Mouse (Mus musculus) naive thymus-derived CD4-positive, alpha-beta T cell, adult 2 months (primary cell): Measurements from ENCODE around the gene Smad3.

ENCODE experiments used
- DNase-seq: peaks from one replicate; pipeline ENCODE4 v3.0.0-alpha.2; 2011; ENCODE audit warnings: low read depth

Smad3 gene

DNA sequence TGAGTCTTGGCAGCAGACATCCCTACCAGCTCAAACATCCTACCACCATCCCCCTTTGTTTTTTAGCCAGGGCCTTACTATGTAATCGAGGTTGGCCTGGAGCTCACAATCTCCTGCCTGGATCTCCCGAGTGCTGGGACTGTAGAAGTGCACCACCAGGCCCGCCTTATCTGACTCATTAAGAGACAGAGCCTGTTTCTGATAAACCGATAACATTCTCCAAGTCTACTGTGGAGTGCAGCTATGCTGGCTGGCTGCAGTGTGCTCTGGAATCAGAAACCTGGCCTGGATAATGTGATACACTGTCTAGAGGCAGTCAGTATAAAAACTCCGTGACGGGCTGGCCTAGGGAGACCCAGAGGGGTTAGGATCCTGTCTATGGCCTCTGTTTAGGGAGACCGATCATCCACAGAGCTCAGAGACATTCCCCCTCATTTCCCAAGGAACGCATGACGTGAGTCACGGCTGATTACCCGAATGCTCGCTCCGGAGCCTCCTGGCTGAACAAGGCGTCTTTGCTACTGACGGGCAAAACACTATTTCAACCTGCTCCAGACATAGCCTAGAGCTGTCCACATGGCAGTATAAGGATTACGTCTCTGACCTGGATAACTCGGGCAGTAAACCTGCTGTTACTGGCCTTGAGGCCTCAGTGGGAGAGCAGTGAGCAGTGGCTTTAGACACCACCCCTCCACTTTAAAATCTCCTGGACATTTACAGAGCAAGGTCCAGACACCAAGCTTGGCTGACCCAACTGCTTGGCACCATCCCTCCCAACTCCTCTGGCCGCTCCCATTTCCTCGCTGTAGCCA lies 11.8 kb downstream of the Smad3 start:
- DNase-seq: no peak

DNA sequence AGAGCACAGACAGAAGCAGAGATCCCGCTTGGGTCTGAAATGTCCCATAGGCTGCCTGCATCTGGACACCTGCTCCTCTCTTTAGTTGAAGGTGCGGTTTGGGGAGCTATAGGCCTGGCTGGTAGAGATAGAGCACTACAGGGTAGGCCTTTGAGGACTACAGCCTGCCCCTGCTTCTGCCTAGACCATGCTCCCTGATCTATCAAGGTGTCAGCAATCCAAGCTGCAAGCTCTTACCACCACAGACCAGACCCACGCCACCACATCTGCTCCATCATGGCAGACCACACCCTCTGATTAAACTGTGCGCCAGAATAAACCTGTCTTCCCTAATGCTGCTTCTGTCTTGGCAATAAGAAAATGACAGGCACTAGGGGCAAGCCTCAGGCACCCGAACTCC lies 13.2 kb downstream of the Smad3 start:
- no peak for DNase-seq

DNA sequence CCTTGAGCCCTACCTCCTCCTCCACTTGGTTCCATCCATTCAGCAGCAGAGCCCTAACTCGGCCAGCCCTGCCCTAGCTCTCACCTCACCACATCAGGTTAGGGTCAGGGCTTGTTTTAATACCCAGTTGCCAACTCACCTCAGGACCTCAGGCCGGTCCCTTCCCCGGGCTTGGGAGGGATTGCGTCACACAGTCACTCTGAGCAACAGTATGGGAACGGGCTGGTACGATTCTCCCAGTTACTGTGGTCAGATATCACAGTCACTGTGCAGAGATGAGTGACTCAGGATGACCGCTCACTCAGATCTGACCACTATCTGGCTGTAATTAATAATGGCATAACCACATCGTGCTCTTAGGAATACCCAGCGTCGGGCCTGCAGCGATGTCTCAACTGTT lies 14.0 kb downstream of the Smad3 start:
- DNase-seq: no peak

DNA sequence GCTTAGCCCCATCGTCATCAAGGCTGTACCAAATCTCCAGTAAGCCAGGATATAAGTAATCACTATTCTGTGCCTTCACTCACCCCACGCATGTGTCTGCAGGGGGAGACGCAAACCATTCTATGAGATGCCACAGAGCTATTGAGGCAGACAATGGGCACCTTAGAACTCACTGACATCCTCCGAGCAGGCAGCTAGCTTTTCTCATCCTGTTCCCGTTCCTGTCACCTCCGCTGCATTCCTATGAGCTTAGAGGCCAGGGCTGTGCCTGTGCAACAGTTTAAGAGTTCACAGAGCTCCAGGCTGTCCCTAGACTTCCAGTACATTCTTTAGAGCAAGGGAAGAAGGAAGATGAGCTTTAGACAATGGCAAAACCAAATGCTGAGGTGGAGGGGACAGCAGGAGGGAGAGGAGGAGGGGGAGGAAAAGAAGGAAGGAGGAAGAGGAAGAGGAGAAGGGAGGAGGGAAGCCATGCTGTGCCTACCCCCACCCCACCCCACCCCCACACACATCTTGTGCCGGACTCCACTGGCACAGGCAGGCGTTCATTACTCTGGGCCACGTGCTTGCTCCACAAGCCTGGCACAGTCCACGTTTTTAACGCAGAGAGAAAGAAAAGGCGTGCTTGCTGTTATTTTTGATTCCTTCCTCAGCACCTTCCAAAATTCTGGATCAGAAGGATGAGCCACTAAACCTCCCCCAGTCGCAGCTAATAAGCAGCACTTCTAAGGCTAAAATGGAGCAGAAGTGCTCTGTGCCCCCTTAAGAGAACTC lies 14.7 kb downstream of the Smad3 start:
- DNase-seq: no peak

DNA sequence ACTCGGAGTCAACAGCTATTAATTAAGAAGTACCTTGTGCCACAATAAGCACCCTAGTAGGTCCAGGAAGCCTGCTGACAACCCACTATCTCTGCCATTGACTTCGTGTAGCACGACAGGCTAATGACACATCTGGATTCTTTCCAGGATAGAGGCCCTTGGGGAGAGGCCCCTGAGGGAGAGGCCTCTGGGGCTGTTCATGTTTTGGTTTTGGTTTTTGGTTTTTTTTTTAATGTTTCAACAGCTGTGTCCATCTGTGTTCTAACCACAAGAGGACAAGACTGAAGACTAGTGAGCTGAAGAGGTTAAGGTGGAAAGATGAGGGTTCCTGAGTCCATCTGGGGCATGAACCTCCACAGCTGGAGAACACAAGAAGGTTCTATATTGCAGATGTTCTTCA lies 15.5 kb downstream of the Smad3 start:
- no peak for DNase-seq

DNA sequence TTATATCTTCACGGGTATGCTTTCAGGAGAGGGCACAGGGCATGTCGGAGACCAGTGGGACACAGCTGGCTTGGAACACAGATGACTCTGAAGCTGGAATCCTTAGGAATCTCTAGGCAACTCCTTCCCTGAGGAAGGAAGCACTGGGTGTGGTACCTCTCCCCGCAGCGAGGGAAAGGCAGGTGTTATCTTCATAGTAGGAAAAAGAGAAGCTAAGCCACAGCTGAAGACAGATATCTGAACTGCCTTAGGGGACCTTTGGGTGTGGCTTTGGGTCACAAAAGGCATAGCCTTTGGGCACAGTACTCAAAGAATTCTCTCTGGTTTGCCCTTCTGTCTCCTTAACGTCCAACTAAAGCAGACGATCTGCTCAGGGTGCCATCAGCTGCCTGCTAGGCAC lies 16.0 kb downstream of the Smad3 start:
- no peak for DNase-seq

DNA sequence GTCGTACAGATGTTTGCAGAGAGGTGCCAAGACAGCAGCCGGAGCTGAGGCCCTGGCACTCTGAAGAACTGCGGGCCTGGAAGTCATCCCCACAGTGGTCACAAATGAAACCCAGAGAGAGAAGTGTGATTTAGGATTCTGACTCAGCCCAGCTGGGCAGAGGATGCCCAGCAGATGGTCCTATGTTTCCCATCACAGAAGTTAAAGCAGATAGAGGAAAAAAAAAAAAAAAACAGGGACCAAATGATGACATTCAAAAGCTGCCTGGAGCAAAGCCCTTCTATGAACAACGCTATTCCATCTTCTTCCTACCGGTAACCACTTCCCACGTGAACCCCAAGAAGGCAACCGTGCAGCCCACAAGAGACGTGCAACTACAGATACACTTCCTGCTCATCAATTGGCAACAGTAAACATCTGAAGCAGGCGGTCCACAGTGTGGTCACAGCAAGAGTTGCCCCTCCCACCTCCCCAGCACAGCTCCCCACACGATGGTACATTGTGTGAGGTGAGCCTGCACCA lies 17.4 kb downstream of the Smad3 start:
- DNase-seq: peak; percentile 87

DNA sequence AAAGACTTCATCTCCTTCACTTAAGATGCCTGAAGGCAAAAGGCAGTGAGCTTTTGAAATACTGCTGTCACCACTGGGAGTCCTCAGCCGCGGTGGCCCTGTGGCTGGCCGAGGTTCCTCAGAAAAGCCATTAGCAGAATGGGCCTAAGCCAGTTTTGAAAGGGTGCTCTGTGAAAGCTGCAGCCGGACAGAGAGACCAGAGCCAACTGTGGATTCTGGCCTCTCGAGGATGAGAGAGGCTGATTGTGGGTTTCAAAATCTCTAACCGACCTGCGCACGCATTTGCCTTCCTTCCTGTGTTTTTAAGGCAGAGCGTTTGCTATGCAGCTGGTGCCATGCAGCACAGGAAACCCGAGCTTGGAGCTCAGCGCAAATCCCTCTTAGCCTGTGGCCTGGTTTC lies 19.0 kb downstream of the Smad3 start:
- peak; percentile 80 for DNase-seq

DNA sequence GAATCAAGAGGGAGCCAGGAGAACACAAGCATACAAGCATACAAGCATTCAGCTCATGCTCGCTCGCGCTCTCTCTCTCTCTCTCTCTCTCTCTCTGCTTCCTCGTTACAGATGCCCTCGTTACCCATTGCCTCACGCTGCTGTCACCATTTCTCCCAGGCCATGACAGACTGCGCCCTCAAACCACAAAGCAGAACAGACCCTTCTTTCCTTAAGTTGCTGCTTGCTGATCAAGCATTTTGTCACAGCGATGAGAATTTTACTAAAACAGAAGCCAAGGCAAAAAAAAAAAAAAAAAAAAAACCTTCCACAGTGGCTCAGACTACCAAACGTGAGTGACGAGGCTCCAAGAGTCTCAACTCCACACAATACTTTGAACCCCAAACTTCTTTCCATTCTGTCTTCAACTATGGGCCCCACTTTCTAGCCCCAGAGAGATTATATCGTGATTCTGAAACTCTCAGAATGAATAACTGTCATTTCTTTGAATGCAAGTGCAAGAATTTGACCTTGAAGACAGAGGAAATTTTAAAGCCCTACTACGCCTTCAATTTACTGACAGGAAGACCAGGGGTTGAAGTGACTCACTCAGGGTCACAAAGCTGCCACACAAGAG lies 19.6 kb downstream of the Smad3 start:
- peak; percentile 72 for DNase-seq

DNA sequence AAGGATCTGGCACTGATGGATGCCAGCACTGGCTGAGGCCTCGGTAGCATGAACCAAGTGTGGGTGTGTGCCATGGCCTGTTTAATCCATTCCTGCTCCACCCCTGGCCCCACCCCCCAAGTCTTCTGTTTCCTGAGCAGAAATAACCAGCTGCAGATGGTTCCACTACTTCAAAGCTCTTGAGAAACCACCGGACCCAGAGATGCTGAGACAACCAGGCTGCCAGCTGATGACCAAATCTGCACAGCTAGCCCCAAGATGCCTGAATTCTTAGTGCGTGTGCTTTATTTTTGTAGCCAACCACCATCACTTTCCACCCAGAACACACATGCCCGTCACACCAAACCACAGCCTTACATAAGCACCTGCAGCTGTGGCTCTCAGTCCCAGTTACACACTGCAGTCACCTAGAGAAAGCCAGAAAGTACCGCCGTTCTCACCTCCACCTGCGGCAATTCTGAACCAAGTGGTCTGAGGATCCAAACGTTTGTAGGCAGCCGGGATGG lies 20.3 kb downstream of the Smad3 start:
- DNase-seq: peak; percentile 90

DNA sequence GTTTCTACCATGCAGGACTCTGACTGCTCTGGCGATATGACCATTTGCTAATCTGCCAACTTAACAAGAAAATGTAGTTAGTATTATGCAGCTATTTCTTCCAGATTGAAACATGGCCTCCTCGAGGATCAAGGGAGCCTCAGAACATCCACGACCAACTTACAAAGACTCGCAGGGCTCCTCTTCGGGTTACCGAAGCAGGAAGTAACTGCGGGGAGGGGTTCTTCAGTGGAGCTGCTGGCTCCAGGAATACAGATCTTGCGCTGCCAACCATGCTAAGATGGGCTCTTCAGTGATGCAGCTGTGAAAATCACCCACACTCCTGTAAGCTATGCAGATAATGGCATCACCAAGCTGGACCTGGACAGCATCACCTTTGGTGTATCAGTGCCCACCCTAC lies 23.5 kb downstream of the Smad3 start:
- peak; percentile 57 for DNase-seq

DNA sequence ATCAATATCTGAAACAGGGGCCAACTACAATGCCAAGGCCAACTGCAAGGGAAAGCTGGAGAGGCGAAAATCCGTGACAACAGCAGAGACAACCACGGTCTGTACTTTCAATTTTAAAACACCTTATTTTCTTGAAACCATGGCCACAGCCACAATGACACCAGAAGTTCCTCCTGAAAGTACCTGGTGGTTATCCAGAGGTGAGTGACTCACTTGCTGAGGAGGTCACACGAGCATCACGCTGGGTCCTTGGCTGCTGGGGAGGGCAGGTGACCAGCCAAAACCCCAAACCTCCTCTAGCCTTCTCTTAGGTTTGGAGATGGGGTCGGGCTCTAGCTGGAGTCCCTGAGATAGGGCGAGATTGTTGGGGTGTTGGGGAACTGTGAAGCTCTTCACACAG lies 25.1 kb downstream of the Smad3 start:
- DNase-seq: no peak

DNA sequence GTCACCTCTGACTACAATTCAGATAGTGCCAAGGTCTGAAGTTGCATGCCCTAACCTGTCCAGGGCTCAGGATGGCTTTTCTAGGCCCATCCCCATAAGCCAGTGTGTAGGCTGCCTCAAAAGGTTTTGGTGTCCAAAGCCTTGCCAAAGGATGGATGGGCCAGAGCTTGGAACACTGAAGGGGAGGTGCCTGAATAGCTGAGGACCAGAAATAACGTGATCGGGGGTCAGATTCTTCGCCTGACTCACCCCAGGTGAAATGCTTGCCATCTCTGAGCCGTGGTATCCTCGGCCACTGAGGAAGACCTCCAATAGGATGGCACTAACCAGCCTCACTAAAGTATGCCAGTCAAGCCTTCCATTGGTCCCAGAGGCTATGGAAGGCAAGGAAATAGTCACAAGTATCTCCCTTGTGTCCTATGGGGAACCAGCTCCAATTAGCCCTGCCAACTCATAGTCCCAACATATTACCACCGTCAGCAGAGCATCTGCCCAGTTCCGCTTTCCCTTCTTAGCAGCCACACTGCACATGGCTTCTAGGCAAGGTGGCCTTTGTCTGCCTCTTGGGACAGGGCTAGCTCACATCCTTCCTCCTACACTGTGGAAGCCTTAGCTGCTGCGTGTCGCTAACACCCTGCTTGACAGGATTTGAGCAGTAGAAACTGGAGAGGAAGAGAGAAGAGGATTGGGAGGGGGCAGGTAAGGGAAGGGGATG lies 26.5 kb downstream of the Smad3 start:
- DNase-seq: no peak

DNA sequence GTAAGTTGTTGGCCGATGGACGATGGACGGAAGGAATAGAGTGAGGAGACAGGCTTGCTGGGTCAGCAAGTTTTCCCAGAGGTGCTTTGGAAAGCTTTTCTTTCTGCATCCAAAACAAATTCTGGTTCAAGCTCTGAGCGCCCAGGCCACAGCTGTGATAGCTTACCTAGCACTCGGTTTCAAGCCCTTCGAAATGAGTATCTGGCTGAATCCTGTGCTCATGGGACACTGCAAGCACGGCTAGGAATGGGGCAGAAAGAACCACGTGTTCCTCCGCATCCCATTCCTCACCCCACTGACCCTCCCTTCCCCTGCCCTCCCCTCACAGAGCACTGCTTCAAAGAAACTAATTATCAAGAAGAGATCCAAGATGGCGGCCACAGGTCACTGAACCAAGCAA lies 28.8 kb downstream of the Smad3 start:
- DNase-seq: no peak

DNA sequence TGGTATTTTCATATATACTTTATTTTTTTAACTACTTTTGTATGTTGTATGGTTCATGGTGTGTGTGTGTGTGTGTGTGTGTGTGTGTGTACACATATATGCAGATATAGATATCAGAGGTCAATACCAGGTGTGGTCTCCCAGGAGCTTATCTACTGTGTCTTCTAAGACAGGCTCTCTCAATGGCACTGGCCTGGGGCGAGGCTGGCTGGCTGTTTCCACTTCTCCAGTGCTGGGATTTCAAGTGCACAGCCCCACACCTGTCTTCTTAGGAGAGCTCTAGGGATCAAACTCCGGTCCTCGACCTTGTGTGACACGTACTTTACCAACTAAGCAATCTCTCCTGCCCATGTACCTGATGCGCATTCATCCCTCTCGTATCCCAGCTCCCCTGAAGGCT lies 30.7 kb downstream of the Smad3 start:
- no peak for DNase-seq

DNA sequence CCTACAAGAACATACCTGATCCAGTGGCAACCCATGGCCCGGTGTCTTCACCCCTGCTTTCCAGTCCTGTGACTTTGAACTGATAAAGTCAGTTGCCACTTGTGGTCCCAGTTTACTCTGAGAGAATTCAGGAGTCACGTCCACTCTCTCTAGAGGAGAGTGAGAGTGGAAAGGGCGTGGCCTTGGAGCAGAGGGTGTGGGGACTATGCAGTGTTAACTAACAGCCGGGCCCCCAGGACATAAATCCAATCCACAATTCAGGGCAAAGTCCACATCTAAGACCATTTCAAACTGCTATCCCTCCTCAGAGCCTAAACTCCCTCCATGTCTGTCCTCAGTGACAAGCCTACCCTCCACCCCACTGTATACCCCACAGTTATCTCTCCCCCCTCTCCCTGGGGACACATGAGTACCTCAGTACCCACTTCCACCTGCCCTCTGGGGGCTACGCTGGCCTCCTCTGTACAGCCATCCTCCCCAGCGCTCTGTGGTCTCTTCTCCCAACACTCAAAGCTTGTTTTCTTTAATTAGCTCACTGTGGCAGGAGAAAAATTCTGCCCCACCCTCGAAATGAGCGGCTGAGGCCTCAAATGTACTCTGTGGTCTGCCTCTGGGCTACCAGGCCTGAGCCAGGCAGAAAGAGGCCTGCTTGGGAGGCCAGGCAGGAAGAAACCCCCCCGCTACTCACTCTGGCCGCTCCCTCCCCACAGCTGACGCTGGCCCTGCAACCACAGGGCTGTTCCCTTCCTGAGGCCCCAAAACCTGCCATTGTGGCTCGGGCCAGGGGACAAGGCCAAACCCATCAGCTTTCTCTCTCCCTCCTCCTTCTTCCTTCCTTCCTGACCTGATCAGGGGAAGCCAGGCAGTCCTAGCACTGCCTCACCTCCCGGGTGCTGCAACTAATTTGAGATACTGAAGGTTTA lies 31.4 kb downstream of the Smad3 start:
- no peak for DNase-seq

DNA sequence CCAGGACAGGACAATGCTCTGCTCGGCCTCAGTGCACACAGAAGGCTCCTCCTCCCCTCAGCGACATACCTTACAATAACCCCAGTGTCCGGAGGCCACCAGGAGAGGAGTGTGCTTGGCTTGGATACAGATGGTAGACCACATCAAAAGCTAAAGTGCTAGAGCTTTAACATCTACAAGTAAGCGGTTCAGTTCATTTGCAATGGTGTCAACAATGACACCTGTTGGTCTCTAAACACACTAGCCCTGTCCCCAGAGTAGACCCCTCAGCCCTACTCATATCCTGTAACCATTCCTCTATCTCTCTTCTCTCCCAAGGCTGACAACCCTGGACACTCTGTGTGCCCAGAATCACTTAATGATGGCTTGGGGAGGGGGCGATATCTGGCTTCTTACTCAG lies 33.0 kb downstream of the Smad3 start:
- DNase-seq: peak; percentile 42

DNA sequence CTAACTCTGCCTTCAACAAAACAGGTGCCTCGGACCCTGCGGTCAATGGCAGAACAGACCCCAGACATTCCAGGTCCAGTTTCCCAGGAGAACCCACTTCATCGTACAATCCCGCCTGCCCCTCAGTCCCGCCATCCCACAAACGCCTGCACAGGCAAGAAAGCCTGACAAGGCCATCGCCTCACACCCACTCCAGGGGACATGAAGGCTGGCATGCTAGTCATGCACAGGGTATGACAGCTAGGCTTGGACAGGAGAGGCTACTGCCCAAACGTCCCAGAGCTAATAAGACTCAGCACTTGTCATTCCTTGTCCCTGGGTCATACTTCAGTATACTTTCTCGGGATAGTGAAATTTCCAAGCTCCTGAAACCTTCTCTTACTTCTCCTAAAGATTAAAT lies 34.9 kb downstream of the Smad3 start:
- no peak for DNase-seq

DNA sequence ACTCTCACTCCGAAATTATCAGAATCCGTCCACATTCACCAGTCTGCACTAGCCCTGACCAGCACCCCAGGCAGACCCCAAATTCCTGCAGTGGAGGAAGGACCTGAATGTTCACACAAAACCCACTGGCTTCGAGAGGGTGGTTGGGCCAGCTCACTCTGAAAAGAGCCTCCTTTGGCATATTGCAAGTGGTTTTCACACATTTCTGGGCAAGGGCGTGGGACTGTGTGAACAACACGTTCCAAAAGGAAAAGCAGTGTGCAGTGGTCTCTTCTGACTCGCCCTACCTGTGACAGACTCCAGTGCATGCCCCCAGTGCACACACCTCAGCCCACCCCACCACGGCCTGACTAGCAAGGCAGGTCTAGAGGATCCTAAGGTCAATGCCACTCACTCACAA lies 35.4 kb downstream of the Smad3 start:
- no peak for DNase-seq

DNA sequence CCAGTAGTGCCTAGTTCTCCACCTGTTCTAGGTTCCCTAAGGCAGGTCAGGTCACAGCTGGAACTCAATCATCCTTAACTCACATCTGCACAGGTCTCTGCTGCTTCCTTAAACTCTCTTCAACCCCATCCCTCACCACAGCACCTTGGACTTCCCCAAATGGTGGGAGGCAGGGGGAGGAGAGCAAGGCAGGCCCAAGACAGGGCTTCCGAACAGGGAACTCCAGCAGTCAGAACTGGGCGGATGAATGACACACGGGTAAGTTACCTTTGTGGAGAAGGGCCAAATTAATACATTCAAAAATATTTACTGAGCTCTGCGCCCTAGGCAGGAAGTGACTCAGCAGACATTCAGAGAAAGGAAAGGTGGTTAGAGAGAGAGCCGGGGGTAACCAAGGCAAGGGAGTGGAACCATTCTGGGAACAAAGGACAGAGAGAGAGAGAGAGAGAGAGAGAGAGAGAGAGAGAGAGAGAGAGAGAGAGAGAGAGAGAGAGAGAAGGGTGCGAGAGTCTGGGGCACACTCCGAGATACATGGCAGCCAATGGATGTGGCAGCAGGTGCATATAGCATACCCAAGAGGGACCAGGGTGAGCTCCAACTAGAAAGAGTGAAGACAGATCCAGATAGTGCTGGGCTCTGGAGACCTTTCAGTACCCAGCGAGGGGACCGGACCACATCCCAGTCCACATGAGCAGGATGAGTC lies 36.1 kb downstream of the Smad3 start:
- DNase-seq: peak; percentile 68
